Mouse (Mus musculus) forelimb bud, embryonic 11.5 days (tissue): ENCODE data around the gene Pemt.

Experiments used
- DNase-seq: peaks from one replicate; pipeline ENCODE4 v3.0.0-alpha.2; 2012; ENCODE audit warnings: low read depth, low spot score

Pemt gene

DNA sequence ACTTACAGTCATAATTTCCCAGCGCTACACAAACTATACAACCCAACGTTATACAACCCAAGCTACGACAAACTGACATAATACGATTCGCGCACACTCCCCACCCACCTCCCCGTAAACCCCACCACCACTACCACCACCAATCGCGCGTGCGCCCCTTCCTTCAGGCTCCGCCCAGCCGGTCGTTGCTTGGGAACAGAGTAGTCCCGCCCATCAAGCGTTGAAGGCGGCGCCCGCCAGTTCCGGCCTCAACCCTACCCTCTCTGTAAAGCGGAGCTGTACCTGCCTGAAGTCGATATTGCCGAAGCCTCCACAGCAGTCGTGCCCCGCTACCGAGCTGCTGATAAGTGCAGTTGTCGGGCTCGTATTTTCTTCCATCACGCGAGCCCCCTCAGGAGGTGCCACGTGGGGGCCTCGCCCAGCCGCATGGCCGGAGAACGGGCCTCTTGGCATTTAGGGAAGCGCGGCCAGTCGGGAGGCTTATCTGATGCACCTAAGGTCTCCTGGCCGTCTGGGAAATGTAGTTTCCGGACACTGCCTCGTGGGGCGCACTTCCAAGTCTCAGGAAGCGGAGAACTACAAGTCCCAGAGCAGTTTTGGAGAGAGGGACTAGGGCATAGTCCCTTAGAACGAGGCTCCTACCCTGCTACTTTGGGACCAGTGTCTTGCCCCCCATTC, at the start of gene Pemt:
Gene Pemt, minus strand, starts transcription at position 432 of the 678 bp plus-strand sequence.
- peak; percentile 97 for DNase-seq

DNA sequence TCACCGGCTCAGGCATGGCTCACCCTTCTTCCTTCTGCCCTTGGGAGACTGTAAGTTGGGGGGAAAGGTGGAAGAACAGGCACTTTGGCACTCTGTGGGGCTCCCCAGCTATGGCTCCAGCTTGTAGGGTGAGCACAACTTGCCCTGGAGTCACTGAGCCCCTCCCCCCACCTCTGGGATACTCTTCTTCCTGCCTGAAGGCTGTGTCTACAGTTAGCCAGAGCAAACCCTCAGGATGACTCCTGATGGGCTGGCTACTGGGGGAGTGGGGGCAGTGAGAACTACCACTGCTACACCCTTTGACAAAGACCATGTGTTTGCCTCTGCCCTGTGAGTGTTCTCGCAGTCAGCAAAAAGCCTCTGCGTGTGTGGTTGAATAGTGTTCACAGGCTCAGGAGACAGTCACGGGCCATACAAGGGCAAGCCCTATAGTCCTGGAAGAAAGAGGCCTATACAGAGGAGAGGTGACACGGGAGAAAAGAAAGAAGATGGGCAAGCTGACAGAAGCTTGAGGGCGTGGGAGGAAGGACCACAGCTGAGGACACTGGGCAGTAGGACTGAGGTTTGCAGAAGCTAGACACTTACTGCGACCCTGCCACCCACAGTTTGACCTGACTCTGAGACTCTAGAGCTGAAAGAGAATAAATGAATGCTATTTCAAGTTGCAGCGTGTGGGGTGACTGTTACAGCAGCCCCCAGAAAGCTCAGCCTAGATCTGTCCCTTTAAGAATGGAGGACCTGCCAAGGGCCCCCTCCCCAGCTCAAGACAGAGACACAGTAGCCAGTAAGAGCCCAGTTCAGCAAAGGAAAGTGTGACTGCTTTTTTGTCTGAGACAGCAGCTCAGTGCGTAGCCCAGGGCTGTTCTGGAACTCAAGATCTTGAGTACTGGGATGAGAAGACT, 48.9 kb upstream of the Pemt start:
- no peak for DNase-seq

DNA sequence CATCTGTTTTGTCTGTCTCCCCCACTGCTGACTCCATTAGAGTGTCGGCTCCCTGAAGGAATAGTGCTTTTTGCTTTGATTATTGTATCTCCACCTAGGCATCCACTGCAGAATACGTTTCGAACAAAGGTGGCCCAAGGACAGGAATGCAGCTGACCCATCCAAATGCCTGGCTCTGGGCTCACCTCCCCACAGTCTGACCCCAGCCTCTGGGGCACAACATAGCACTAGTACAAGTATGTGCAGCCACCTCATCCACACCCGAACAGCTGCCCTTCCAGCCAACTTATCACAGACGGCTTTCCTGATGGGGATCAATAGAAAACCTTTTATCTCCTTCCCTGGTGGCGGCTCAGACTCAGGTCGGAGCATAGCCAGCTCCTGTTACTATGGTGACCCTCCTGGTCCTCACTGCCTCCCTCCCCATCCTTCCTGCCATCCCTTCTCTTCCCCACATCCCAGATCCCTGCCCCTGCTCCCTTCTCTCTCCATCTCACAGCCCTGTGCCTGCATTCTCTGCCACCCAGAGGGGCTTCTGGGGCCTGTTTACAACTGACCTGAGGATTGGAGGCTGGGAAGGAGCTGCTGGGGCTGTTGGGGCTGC, 47.8 kb upstream of the Pemt start:
- DNase-seq = no peak

DNA sequence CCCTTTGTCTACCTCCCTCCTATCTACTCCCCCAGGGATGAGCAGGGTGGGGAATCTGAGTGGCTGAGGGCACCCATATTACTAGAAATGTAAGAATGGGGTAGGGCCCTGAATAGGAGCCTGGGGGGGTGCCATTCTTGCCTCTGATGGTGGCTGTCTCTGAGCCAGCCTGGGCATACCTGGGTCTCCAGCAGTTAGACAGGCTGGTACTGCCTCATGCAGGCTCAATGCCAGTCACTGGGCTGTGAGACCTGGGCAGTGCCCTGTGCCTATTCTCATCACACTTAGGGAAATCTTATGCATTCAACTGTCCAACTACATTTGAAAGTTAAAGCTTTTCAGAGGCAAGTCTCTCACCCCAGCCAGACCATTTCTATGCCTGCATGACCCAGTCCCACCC, 46.9 kb upstream of the Pemt start:
- DNase-seq = no peak

DNA sequence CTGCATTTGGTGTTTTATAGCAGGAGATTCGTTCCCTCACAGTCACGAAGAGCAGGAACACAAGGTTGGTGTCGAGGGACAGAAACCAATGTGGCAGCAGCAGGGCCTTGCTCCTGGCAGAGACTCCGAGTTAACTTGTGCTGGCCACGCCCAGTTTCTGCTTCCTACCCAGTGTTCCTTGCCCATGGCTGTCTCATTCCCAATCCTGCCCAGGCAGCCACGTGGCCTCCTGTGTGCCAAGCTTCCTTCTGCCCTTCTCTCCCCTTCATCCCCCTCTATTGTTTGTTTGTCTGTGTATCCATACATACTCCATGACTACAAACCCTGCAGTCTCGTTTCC, 45.1 kb upstream of the Pemt start:
- no peak for DNase-seq

DNA sequence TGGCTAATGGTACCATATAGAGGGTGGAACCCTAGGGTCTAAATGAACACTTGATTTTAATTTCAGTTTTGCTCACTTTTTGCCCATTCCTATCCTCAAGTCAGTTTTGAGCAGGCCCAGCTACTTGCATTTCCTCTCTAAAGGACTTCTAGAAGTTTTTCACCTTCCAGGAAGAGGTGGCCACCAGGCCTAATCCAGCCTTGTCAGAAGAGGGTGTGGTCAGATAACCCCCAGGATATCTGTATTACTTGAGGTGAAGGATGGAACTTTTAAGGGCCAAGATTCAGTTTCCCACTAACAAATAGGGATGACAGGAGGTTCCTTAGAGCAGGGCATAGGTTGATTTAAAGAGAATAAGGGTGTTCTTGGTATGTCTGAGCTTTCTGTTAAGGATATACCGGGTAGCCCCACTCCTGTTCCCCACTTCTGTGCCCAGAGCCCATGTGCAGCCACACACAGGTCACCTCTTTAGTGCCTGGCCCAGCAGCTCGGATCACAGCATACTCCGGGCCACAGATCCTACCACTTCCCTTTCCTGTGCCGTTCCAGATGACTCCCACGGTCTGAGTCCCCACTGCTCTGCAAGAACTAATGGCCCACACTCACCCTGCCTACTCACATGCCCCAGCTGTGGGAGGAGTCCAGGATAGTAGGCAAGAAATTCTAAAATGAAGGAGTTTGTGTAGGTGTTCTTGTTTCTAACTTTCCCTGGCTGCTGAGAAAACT, 44.6 kb upstream of the Pemt start:
- DNase-seq = no peak

DNA sequence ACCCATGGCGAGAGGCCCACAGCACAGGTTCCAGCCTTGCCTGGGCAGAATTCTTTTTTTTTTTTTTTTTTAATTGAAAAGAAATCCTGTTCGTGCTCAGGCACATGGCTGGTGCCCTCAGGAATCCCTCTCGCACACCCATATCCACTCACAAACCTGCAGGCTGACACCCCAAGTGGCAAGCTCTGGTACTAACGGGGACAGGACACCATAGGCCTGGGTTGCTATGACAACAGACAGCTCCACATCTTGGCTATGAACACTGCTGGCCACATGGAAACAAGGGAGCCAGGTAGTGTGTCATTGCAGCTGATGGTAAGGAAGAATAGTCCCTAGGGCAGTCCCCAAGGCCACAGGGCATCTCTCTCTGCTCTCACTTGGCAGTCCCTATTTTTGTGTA, 42.7 kb upstream of the Pemt start:
- peak; percentile 40 for DNase-seq

DNA sequence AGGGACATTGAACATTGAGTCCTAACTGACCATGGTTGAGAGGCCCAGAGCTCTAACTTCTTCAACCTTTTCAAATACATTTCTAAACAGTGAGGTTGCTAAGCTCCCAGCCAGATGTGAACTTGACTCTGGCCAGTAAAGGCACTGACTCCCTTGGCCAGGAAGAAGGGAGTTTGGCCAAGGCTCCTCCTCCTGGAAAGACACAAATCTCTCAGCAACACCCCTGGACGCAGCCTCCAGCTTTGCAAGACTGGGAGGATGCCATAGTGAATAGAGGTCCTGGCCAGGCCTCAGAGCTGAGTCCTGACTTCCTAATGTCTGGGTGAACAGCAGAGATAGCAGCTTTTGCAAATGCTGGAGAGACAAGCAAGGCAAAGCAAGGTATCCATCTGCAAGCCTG, 40.4 kb upstream of the Pemt start:
- DNase-seq = no peak

DNA sequence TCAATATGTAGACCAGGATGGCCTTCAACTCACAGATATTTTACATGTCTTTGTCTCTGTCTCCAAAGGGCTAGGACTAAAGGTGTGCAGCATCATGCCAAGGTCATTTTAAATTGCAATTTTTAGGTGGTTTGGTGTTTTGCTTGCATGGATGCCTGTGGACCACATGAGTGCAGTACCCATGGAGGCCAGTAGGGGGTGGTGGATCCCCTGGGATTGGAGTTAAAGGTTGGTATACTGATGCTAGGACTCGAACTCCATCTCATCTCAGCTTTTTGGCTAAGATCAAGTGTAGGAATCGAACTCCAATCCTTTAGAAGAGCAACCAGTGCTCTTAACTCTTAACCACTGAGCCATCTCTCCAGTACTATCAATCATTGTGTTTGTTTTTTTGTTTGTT, 38.3 kb upstream of the Pemt start:
- DNase-seq = peak; percentile 59

DNA sequence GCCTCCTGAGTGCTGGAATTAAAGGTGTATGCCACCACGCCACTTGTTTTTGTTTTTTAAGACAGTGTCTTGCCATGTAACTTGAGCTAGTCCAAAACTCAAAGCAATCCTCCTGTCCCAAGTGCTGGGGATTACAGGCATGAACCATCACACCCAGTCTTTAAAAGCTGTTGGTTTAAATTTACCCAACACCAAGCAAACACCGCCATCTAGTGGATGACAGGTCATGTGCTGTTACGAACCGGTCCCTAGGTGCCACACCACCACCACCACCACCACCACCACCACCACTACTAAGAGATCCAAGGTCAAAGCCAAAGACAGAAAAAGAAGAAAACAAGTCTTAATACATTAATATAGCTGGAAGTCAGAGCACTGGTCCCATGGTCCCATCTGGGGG, 30.5 kb upstream of the Pemt start:
- peak; percentile 76 for DNase-seq

DNA sequence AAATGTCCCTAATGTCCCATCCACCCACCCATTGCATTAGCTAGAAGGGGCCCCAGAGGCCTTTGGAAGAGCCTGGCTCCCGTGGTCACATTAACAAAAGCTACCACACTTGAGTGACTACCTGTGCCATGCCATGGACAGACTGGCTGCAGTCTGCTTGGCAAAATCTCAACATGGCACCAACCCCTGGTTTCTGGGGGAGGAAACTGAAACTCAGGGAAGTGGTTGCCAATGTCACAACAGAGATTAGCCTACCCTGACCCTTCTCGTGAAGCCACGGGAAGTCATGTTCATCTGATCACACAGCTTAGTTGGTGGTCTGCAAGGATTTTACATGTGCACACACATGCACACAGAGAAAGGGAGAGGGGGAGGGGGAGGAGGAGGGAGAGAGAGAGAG, 29.9 kb upstream of the Pemt start:
- DNase-seq = no peak

DNA sequence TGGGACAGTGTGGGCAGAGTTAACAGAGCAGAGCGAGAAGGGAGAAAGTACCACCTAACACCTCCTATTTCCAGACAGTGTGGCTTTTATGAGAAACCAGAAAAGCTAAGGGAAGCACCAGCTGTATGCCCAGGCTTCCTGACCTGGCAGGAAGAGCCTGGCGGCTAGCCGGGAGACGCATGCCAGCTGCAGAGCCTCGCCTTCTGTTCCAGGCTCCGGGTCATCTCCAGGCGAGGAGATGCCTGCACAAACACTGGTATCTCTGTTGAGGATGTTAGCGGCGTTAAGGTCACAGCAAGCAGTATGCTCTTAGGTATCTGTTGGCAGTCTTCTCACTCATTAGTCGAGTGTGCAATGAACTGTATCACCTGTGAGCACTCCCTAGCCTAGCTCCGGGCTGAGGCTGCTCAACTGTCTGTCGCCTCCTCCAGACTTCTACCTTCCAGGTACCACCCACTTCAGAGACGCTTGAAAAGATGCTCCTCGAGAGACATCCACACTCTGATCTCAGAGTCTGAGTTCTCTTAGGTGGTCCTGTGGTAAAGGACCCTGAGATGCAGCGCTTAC, 27.7 kb upstream of the Pemt start:
- no peak for DNase-seq

DNA sequence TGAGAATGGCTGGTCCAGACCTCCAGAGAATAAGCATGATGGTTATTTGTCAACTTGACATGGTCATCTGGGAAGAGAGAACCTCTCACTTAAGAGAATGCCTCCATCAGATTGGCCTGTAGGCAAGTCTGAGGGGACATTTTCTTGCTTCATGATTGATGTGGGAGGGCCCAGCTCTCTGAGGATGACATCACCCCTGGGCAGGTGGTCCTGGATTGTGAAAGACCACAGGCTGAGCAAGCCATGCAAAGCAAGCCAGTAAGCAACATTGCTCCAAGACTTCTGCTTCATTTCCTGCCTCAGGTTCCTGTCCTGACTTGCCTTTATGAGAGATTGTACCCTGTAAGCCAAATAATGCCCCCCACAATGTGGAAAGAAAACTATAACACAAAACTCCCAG, 26.8 kb upstream of the Pemt start:
- DNase-seq = no peak

DNA sequence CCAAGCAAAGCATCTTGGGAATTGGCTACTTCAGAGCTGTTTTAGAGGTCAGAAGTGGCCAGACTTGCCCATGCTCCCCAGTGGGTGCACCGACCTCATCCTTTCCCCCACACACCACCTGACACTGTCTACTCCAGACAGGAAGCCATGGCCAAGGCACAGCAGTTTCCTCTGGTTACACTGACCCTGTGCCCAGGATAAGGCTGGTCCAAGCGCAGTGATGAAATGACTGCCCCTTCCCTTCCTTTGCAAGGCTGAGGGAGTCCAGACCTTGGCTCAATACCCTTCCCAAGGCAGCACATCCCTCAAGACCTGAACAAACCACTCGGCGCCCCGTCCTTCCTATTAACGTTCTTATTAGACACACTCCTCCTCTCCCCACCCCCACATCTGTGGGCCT, 24.9 kb upstream of the Pemt start:
- DNase-seq = no peak

DNA sequence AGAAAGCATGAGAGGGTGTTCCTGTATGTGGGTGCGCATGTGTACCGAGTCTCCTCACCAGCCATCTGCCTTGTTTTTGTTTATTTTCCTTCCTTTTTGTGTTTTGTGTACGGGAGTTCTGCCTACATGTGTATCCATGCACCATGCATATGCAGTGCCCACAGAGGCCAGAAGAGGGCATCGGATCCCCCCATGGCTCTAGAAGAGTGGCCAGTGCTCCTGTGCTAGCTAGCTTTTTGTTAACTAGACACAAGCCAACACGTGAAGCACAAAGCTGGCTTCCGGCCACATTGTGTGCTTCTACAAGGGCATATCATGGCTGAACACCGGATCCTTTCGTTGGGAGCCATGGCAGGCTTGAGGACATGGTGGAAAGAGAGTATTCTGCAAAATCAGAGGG, 24.3 kb upstream of the Pemt start:
- DNase-seq = peak; percentile 57

DNA sequence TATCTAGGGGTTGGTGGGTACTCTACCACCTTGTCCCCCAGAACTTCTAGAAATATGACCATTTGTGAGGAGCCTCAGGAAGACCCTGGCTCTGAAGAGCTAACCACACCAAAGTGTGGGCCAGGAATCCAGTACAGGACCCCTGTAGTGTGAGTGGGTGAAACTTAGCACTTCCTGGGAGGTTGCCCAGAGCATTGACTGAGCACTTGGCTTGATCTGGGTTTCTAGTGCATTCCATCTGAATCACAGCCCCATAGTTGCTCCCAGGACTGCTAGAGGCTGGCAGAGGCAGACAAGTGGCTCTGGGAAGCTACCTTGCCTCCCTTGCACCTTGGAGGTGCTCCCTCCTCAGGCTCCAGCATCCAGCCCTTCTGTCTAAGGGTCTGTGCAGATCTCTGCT, 22.3 kb upstream of the Pemt start:
- no peak for DNase-seq

DNA sequence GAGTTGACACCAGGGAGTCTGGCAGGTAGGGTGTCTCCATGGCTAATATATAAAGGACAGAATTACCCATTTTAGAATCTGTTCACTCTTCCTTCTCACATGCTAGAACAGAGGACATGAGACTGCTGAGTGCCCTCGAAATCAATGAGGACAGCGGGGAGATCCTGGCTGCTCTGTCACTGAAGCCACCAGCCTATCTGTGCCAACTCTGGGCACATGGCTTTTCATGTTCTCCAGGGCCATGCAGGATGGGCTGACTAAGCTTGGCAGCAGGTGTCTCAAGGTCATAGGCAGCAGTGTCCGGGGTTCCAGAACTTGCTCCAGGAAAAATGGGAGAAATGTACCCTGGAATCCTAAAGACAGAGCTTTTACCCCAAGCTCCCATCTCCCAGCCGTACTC, 21.4 kb upstream of the Pemt start:
- DNase-seq = no peak

DNA sequence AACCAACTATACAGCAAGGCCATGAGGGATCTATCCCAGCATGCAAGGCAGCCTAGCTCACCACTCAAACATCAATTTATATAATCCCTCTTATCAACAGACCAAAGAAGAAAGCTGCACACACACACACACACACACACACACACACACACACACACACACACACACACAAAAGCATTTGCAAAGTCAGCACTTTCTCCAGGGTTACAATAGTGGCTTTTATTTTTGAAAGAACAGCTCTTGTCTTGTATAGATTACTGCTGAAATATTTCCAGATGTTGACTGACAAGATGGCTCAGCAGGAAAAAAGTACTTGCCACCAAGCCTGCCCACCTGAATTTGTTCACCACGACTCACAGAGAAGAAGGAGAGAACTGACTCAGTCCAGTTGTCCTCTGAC, 19.0 kb upstream of the Pemt start:
- DNase-seq = peak; percentile 6

DNA sequence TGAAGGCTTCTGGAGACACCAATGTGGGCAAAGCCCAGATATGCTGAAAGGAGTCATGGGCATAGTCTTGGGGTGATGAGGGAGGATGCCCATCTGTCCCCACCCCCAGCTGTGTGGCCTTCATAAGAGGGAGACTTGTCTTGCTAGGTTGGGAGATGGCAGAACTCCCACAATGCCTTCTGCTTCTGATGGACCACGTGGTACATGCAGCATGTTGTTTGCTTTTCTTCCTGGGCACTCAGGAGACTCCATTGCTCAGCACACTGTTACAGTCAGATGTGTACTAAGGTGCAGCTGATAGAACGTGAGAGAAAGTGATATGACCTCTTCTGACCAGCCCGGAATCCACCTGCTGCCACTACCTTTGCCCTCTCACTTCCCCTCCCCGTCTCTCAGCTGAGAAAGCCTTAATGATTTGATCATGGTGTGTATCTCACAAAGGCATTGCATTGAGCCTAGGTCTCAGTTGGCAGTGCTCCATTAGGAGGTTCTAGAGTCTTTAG, 15.3 kb upstream of the Pemt start:
- DNase-seq = no peak

DNA sequence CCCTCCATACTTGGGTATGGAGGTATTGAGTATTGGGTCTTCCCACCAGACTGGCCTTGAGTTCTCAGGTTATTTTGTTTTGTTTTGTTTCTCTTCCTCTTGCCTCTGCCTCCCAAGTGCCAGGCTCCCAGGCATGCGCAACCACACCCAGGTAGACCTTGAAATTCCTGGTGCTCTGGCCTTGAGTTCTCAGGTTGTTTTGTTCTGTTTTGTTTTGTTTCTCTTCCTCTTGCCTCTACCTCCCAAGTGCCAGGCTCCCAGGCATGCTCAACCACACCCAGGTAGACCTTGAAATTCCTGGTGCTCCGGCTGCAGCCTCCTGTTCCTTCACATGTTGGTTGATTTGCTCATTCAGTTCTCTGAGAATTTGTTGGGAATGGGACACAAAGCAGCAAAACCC, 13.7 kb upstream of the Pemt start:
- no peak for DNase-seq

DNA sequence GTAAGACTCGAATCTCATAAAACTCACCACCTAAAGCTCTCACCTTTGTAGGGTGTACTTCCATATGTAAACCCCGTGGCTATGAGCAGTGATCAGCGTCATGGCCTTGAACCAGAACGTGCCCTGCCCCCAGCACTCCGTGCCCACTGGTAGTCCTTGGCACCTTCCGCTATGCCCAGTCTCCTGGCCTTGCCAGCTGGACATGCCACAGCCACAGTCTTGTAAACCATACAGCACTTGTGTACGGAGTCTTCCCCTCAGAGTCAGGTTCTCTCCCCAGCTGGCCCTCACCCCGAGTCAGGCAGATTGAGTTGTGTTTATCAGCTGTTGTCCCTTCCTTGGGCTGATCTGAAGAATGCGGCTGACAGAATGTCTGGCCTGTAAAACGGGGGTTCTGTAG, 12.2 kb upstream of the Pemt start:
- no peak for DNase-seq

DNA sequence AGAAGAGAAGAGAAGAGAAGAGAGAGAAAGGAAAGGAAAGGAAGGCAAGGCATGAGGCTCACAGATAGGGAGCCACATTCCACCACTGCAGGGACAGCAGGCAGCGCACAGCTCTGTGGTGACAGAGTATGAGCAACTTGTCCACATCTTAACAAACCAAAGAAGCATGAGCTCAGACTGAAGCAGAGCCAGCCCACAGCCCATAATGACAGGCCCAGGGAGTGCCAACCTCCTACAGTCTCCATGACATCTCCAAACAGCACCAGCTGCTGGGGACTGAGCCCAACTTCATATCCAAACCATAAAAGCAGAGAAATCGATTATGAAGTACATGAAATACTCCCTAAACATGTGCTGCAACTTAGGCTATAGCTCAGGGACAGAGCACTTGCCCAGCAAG, 11.7 kb upstream of the Pemt start:
- no peak for DNase-seq
